Mouse (Mus musculus) embryo, embryonic 11 days (tissue): Measurements from ENCODE around the gene Gm3029.
"Not testable (repeated sequence)": the region's sequence is repeated elsewhere in the genome, so short reads cannot be mapped to it uniquely, and the experiment has no call there.

Experiments
- DNase-seq: peaks from one replicate; pipeline ENCODE4 v3.0.0-alpha.2; 2015

Gene Gm3029

GRCm38 (mm10) chr14:3931456-3931855, at the start of gene Gm3029:
TSS of gene Gm3029 (plus strand) at chr14:3931756.
- DNase-seq = not testable (repeated sequence)

- not testable (repeated sequence) for DNase-seq
Measured at GRCm38 (mm10) chr14:3883872-3884271, 47.7 kb upstream of the Gm3029 start, which contains the start of gene Gm2916. TSS of gene Gm2916 (plus strand) at chr14:3884172.

GRCm38 (mm10) chr14:3963247-3963646, 31.7 kb downstream of the Gm3029 start, which contains the start of gene Gm3095:
TSS of gene Gm3095 (plus strand) at chr14:3963547.
- not testable (repeated sequence) for DNase-seq
